8 mouse cellular contexts compared by ENCODE assay signal in the genomic region with DNA sequence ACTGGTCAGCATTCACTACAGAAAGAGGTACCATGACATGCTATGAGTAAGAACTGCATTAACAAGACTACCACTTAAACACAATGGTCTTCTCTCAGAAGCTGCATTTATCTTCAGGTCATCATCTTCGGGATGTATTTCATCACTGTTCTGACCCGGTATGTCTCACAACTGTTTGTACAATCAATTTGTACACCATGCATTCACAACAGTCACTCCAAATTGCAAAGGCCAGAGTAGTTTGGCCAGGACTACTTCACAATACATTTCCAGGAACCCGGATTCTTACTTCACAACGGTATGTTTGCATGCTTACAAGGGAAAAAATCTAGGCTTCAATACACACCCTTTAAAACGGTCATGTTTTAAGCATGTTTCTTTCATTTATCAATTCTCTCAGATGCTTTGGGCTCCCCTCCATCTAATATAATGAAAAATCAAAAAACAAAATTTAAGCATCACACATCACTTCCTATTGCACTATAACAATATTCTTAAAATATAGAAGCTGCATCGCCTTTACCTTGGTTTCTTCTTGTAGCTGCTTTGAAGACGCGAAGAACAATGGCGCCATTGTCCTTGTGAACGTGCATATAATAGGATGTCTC. TPM values are rescaled to one million over a fixed set of nuclear protein-coding genes. Genes with fewer than 3 reads are reported as not detected.
DNase-seq lines count a peak whose midpoint lies in the region; ATAC-seq and TF ChIP-seq lines count a peak whose summit lies in the region.

No protein-coding gene starts in this region.

- H3K27ac ChIP-seq in heart, embryonic 16.5 days (ENCODE audit: low read length) = peak overlapping the region; percentile 90
- peak overlapping the region; percentile 98 for H3K27ac ChIP-seq in MEL (ENCODE audit: control insufficient read depth, low read depth, low read length)
- peak overlapping the region; percentile 89 for H3K27ac ChIP-seq in hindbrain, embryonic 11.5 days (ENCODE audit: low read depth, low read length)
- H3K27ac ChIP-seq in midbrain, embryonic 14.5 days (replicated peaks; ENCODE audit: low read depth, low read length) = peak overlapping the region; percentile 89

- H3K4me1 ChIP-seq in heart, embryonic 16.5 days (ENCODE audit: control insufficient read depth, insufficient read depth, low read length) = peaks cover 13% of the 10 kb centered on the region
- peaks cover 2 to 8% of the 10 kb centered on the region in 2 experiments for H3K4me1 ChIP-seq in MEL (ENCODE audit: control insufficient read depth in 1 of 2, insufficient read depth in 2 of 2, low read length in 2 of 2)
- H3K4me1 ChIP-seq in hindbrain, embryonic 11.5 days (replicated peaks; ENCODE audit: control insufficient read depth, insufficient read depth, low read length) = no peaks in the 10 kb centered on the region
- peaks cover 23% of the 10 kb centered on the region for H3K4me1 ChIP-seq in midbrain, embryonic 14.5 days (ENCODE audit: control insufficient read depth, insufficient read depth, low read length)

- H3K79me2 ChIP-seq in MEL (ENCODE audit: control insufficient read depth, insufficient read depth, low read length, poor library complexity) = peaks cover 25% of the 10 kb centered on the region

- H3K36me3 ChIP-seq in heart, embryonic 16.5 days (ENCODE audit: control insufficient read depth, insufficient read depth) = peaks cover 12% of the 10 kb centered on the region
- peaks cover 4 to 19% of the 10 kb centered on the region in 2 experiments for H3K36me3 ChIP-seq in MEL (ENCODE audit: control insufficient read depth in 1 of 2, insufficient read depth in 2 of 2, low read length in 2 of 2)
- H3K36me3 ChIP-seq in hindbrain, embryonic 11.5 days (ENCODE audit: control insufficient read depth, insufficient read depth, low read length) = no peaks in the 10 kb centered on the region
- peaks cover 14% of the 10 kb centered on the region for H3K36me3 ChIP-seq in midbrain, embryonic 14.5 days (ENCODE audit: control insufficient read depth, insufficient read depth, low read length)

- H3K9me3 ChIP-seq in heart, embryonic 16.5 days (replicated peaks; ENCODE audit: control insufficient read depth, low read length) = no peaks in the 10 kb centered on the region
- no peaks in the 10 kb centered on the region for H3K9me3 ChIP-seq in MEL (replicated peaks; ENCODE audit: insufficient read depth, low read length)
- H3K9me3 ChIP-seq in hindbrain, embryonic 11.5 days (ENCODE audit: control insufficient read depth, low read length) = no peaks in the 10 kb centered on the region
- no peaks in the 10 kb centered on the region for H3K9me3 ChIP-seq in midbrain, embryonic 14.5 days (ENCODE audit: control insufficient read depth, low read length)

- H3K9ac ChIP-seq in heart, embryonic 16.5 days (ENCODE audit: low read length) = peak overlapping the region; percentile 92
- H3K9ac ChIP-seq in MEL (ENCODE audit: control insufficient read depth, low read depth, low read length, poor library complexity, severe bottlenecking) = peak overlapping the region; percentile 99
- H3K9ac ChIP-seq in hindbrain, embryonic 11.5 days (ENCODE audit: low read depth, low read length) = peak overlapping the region; percentile 98
- H3K9ac ChIP-seq in midbrain, embryonic 14.5 days (replicated peaks; ENCODE audit: low read length) = peak overlapping the region; percentile 83

- TF ChIP-seq CTCF in MEL (IDR thresholded peaks at IDR 0.05 in 2 of 3, conservative IDR thresholded peaks at IDR 0.05 in 1 of 3; ENCODE audit: control insufficient read depth in 1 of 3, insufficient read depth in 1 of 3, low read depth in 2 of 3, low read length in 3 of 3, poor library complexity in 1 of 3, severe bottlenecking in 1 of 3) = no peak

- no peaks in the 10 kb centered on the region for H3K27me3 ChIP-seq in heart, embryonic 16.5 days (ENCODE audit: control insufficient read depth, insufficient read depth, low read length)
- no peaks in the 10 kb centered on the region for H3K27me3 ChIP-seq in MEL (ENCODE audit: control insufficient read depth in 1 of 2, insufficient read depth in 2 of 2, low read length in 2 of 2)
- H3K27me3 ChIP-seq in hindbrain, embryonic 11.5 days (ENCODE audit: control insufficient read depth, insufficient read depth, low read length) = no peaks in the 10 kb centered on the region
- H3K27me3 ChIP-seq in midbrain, embryonic 14.5 days (ENCODE audit: control insufficient read depth, insufficient read depth, low read length) = no peaks in the 10 kb centered on the region

- no peak; a peak in 1 of 4 replicates for TF ChIP-seq POLR2A in MEL (IDR thresholded peaks at IDR 0.05; ENCODE audit: control insufficient read depth in 1 of 2, insufficient read depth in 1 of 2, low read depth in 1 of 2, low read length in 2 of 2, poor library complexity in 1 of 2)

- no peak for DNase-seq in heart, adult 18-20 months
- peak; percentile 57 for DNase-seq in MEL (ENCODE audit: low read depth, low spot score)
- peak; percentile 36 for DNase-seq in hindbrain, embryonic 11.5 days (ENCODE audit: low spot score)
- DNase-seq in midbrain, embryonic 14.5 days = peak; percentile 47
- no peak for DNase-seq in layer of hippocampus, postnatal 10 days (ENCODE audit: low spot score in 2 of 2)
- no peak for DNase-seq in kidney, adult 11 months

- H3K4me2 ChIP-seq in heart, embryonic 16.5 days (ENCODE audit: low read depth, low read length) = peak overlapping the region; percentile 84
- H3K4me2 ChIP-seq in hindbrain, embryonic 11.5 days (replicated peaks; ENCODE audit: low read depth, low read length) = peak overlapping the region; percentile 56
- peak overlapping the region; percentile 87 for H3K4me2 ChIP-seq in midbrain, embryonic 14.5 days (ENCODE audit: low read length)

- TF ChIP-seq RAD21 in MEL (IDR thresholded peaks at IDR 0.05; ENCODE audit: low read depth, low read length) = no peak

- peak in 1 of 2 experiments; percentile 21; a peak in 1 of 4 replicates for TF ChIP-seq EP300 in MEL (IDR thresholded peaks at IDR 0.05; ENCODE audit: low read depth in 1 of 2, low read length in 2 of 2)

- peak overlapping the region; percentile 79 for H3K4me3 ChIP-seq in heart, embryonic 16.5 days (ENCODE audit: low read length)
- H3K4me3 ChIP-seq in MEL (ENCODE audit: control insufficient read depth in 1 of 2, insufficient read depth in 1 of 2, low read depth in 2 of 2, low read length in 2 of 2) = peak overlapping the region; percentile 60 to 99
- peak overlapping the region; percentile 76 for H3K4me3 ChIP-seq in hindbrain, embryonic 11.5 days (ENCODE audit: low read depth, low read length)
- peak overlapping the region; percentile 58 for H3K4me3 ChIP-seq in midbrain, embryonic 14.5 days (replicated peaks; ENCODE audit: low read depth, low read length)

- ATAC-seq in heart, embryonic 16.5 days (replicated peaks; ENCODE audit: extremely low read depth, insufficient read depth, low FRiP score) = no peak
- no peak for ATAC-seq in hindbrain, embryonic 11.5 days (ENCODE audit: low FRiP score)
- ATAC-seq in midbrain, embryonic 14.5 days (ENCODE audit: low FRiP score, low TSS enrichment) = no peak
- ATAC-seq in cerebellum, adult (ENCODE audit: insufficient number of reproducible peaks, low FRiP score, low TSS enrichment) = no peak

- WGBS in heart, embryonic 16.5 days = 1% methylated on average over 10 of the region's 10 CpGs
- WGBS in hindbrain, embryonic 11.5 days = under 1% methylated on average over 10 of the region's 10 CpGs
- 0% methylated on average over 10 of the region's 10 CpGs for WGBS in midbrain, embryonic 14.5 days

TF ChIP-seq in MEL, 35 proteins besides CTCF, POLR2A, EP300 and RAD21 (continues in another document):
- TF ChIP-seq USF1 (IDR thresholded peaks at IDR 0.05; ENCODE audit: low read depth, low read length) (no peak), CHD1 (IDR thresholded peaks at IDR 0.05; ENCODE audit: low read depth, low read length) (peak; percentile 98), POLR2AphosphoS2 (IDR thresholded peaks at IDR 0.05; ENCODE audit: low read length) (peak; percentile 61), MAX (IDR thresholded peaks at IDR 0.05; ENCODE audit: low read length) (0 out of 2 replicates have a peak, but pooled peaks have one; percentile 41), TBP (IDR thresholded peaks at IDR 0.05; ENCODE audit: low read depth, low read length) (0 out of 2 replicates have a peak, but pooled peaks have one; percentile 16), MEF2A (IDR thresholded peaks at IDR 0.05; ENCODE audit: extremely low read depth, insufficient replicate concordance, low read depth, low read length, poor library complexity, severe bottlenecking) (no peak), MAFK (IDR thresholded peaks at IDR 0.05; ENCODE audit: borderline replicate concordance, low read depth, low read length) (no peak)

RNA-seq across cellular contexts. Expression of gene Zfp949, which starts 25.8 kb away (rescaled TPM):
- polyA plus RNA-seq in heart, embryonic 16.5 days (2015; fragmentation: Nextera tagmentation; extraction: Ambion mirVana) = 8.3 and 8.9 TPM in 2 replicates
- total RNA-seq in heart, adult 18-20 months (2021) = 1 to 10 TPM; 7.6 to 9.0 TPM
- total RNA-seq in MEL (2012; rRNA removed) = 3.3 and 4.6 TPM in 2 replicates
- 1 to 10 TPM in 1 of 2 experiments, not detected in 1; 4.5 TPM for polyA plus RNA-seq in MEL (2012; ENCODE audit: insufficient read depth in 1 of 2, insufficient read length in 2 of 2, low read depth in 1 of 2, low replicate concordance in 2 of 2, missing spikeins in 1 of 2)
- 9.1 and 10.1 TPM in 2 replicates for polyA plus RNA-seq in hindbrain, embryonic 11.5 days (2014; fragmentation: Nextera tagmentation; extraction: Ambion mirVana)
- 16.5 and 20.2 TPM in 2 replicates for polyA plus RNA-seq in midbrain, embryonic 14.5 days (2014; fragmentation: Nextera tagmentation; extraction: Ambion mirVana)
- 10 to 100 TPM; 19.3 to 20.0 TPM for total RNA-seq in layer of hippocampus, postnatal 10 days (2021)

RNA-seq across cellular contexts. Expression of gene Syncrip, which starts 39.7 kb away (rescaled TPM):
- polyA plus RNA-seq in heart, embryonic 16.5 days (2015; fragmentation: Nextera tagmentation; extraction: Ambion mirVana) = 49.1 and 55.1 TPM in 2 replicates
- 10 to 100 TPM; 56.1 to 61.2 TPM for total RNA-seq in heart, adult 18-20 months (2021)
- total RNA-seq in MEL (2012; rRNA removed) = 153 and 156 TPM in 2 replicates
- polyA plus RNA-seq in MEL (2012; ENCODE audit: insufficient read depth in 1 of 2, insufficient read length in 2 of 2, low read depth in 1 of 2, low replicate concordance in 2 of 2, missing spikeins in 1 of 2) = 100 to 1,000 TPM; 125 to 162 TPM
- polyA plus RNA-seq in hindbrain, embryonic 11.5 days (2014; fragmentation: Nextera tagmentation; extraction: Ambion mirVana) = 137 and 140 TPM in 2 replicates
- 85.3 and 117 TPM in 2 replicates for polyA plus RNA-seq in midbrain, embryonic 14.5 days (2014; fragmentation: Nextera tagmentation; extraction: Ambion mirVana)
- total RNA-seq in layer of hippocampus, postnatal 10 days (2021) = 100 to 1,000 TPM; 105 to 112 TPM

RNA-seq across cellular contexts. Expression of gene Trim43a, which starts 58.6 kb away (rescaled TPM):
- 0.14 and 0.37 TPM in 2 replicates for polyA plus RNA-seq in heart, embryonic 16.5 days (2015; fragmentation: Nextera tagmentation; extraction: Ambion mirVana)
- total RNA-seq in heart, adult 18-20 months (2021) = not detected
- not detected in 2 replicates for total RNA-seq in MEL (2012; rRNA removed)
- not detected for polyA plus RNA-seq in MEL (2012; ENCODE audit: insufficient read depth in 1 of 2, insufficient read length in 2 of 2, low read depth in 1 of 2, low replicate concordance in 2 of 2, missing spikeins in 1 of 2)
- polyA plus RNA-seq in hindbrain, embryonic 11.5 days (2014; fragmentation: Nextera tagmentation; extraction: Ambion mirVana) = 0.10 TPM in 1 of 2 replicates, not detected in the other
- 0.20 TPM in 1 of 2 replicates, not detected in the other for polyA plus RNA-seq in midbrain, embryonic 14.5 days (2014; fragmentation: Nextera tagmentation; extraction: Ambion mirVana)
- 1 to 10 TPM in 1 of 2 experiments, under 1 TPM in 1; 0.71 to 1.3 TPM for total RNA-seq in layer of hippocampus, postnatal 10 days (2021)

Comparison
In these comparisons a context has a peak if more than half of its experiments do, and no peak if none do; other contexts are left out.
1. DNase-seq: peak in MEL (single experiment), hindbrain, embryonic 11.5 days (single experiment) and midbrain, embryonic 14.5 days (single experiment); none in heart, adult 18-20 months (0 of 2), layer of hippocampus, postnatal 10 days (0 of 2) and kidney, adult 11 months (single experiment).
2. Peak in every context shown above with its lines, with median percentiles within 50 percentile points of each other: H3K27ac ChIP-seq, H3K4me2 ChIP-seq, H3K4me3 ChIP-seq and H3K9ac ChIP-seq.